8 mouse cellular contexts compared by ENCODE assay signal in the genomic region with DNA sequence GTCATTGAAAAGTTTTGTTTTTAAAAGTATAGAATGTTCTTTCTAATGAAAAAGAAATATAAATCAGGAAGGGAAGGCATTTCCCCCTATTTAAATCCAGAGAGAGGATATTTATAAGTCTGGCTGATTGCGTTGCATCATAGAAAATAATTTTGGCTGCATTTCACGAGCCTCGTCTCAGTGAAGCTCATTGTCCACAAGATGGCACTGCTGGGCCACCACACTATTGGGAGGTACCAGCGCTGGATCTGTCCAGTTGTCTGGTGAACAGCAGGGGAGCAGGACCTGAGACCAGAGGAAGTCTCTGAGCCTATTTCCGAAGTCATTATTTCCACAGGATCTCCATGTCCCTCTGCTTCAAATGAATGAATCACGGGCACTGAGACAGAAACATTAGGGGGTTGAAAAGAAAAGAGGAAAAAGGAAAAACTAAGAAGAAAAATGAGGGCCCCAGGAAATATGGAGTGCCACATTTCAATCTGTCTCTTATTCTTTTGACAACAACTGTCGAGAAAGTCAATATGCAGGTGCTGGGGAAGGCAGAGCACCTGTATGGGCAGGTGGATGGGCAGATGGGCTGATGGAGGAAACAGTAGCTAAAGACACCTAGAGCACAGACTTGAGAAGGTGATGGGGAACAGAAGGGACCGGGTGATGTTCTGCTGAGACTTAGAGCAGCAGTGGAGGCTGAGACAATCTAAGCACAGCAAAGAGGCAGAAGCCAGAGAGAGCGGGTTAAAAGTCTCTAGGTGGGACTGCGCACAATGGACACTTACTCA. TPM values are rescaled to one million over a fixed set of nuclear protein-coding genes. Genes with fewer than 3 reads are reported as not detected.
DNase-seq lines count a peak whose midpoint lies in the region; ATAC-seq lines count a peak whose summit lies in the region.

No protein-coding gene starts in this region.

- H3K4me1 ChIP-seq in hindbrain, embryonic 16.5 days (ENCODE audit: control insufficient read depth, insufficient read depth, low read depth, low read length) = no peaks in the 10 kb centered on the region

- peak; percentile 83 for DNase-seq in Muller cell, postnatal 12 days (ENCODE audit: inconsistent ontology term)
- peak; percentile 55 to 58 for DNase-seq in cerebellum, adult 18-20 months
- DNase-seq in frontal cortex, adult 2 months (ENCODE audit: extremely low spot score in 1 of 2, low spot score in 1 of 2) = peak; percentile 60 to 92
- peak; percentile 73 to 80 for DNase-seq in layer of hippocampus, postnatal 36 days
- DNase-seq in right cerebral cortex, postnatal 10 days (ENCODE audit: low spot score in 2 of 2) = peak; percentile 85 to 88
- DNase-seq in urinary bladder, postnatal 10 days (ENCODE audit: low spot score) = peak; percentile 37

- H3K4me2 ChIP-seq in hindbrain, embryonic 16.5 days (ENCODE audit: low read length) = no peak overlapping the region

- no peaks in the 10 kb centered on the region for H3K36me3 ChIP-seq in hindbrain, embryonic 16.5 days (ENCODE audit: control insufficient read depth, insufficient read depth, low read length)

- no peaks in the 10 kb centered on the region for H3K9me3 ChIP-seq in hindbrain, embryonic 16.5 days (ENCODE audit: control insufficient read depth, low read length)

- H3K9ac ChIP-seq in hindbrain, embryonic 16.5 days (ENCODE audit: low read depth, low read length) = no peak overlapping the region

- 37% methylated on average over 10 of the region's 10 CpGs for WGBS in hindbrain, embryonic 16.5 days

- no peak overlapping the region for H3K4me3 ChIP-seq in hindbrain, embryonic 16.5 days (ENCODE audit: low read length)

- no peak overlapping the region for H3K27ac ChIP-seq in hindbrain, embryonic 16.5 days (ENCODE audit: low read depth, low read length)

- ATAC-seq in hindbrain, embryonic 16.5 days = peak; percentile 89
- ATAC-seq in megakaryocyte progenitor cell, adult 5-6 weeks (replicated peaks; ENCODE audit: poor library complexity) = peak; percentile 99

- H3K27me3 ChIP-seq in hindbrain, embryonic 16.5 days (replicated peaks; ENCODE audit: control insufficient read depth, insufficient read depth, low read length) = no peaks in the 10 kb centered on the region

RNA-seq across cellular contexts. Expression of a gene that starts 31.7 kb away (rescaled TPM):
- 0.20 and 0.36 TPM in 2 replicates for polyA plus RNA-seq in frontal cortex, adult 2 months (2012; rRNA removed)
- polyA plus RNA-seq in hindbrain, embryonic 16.5 days (2015; fragmentation: Nextera tagmentation; extraction: Ambion mirVana) = 0.14 and 0.79 TPM in 2 replicates
- total RNA-seq in layer of hippocampus, postnatal 36 days (2021) = under 1 TPM in 1 of 2 experiments, not detected in 1; 0.45 TPM
- not detected in 2 replicates for total RNA-seq in megakaryocyte progenitor cell, adult 5-6 weeks (2015)
- total RNA-seq in megakaryocyte progenitor cell, adult 5-6 weeks (2017) = not detected in 2 replicates
